Mouse (Mus musculus) ovary, adult 18-20 months (tissue): ENCODE results near the gene Lrrc17.
"Not testable (repeated sequence)": the region's sequence is repeated elsewhere in the genome, so short reads cannot be mapped to it uniquely, and the experiment has no call there.

Experiments
- DNase-seq: peaks from one replicate; pipeline ENCODE4 v3.0.0; 2022; ENCODE audit warnings: low spot score, mixed read lengths

Lrrc17 gene

DNA sequence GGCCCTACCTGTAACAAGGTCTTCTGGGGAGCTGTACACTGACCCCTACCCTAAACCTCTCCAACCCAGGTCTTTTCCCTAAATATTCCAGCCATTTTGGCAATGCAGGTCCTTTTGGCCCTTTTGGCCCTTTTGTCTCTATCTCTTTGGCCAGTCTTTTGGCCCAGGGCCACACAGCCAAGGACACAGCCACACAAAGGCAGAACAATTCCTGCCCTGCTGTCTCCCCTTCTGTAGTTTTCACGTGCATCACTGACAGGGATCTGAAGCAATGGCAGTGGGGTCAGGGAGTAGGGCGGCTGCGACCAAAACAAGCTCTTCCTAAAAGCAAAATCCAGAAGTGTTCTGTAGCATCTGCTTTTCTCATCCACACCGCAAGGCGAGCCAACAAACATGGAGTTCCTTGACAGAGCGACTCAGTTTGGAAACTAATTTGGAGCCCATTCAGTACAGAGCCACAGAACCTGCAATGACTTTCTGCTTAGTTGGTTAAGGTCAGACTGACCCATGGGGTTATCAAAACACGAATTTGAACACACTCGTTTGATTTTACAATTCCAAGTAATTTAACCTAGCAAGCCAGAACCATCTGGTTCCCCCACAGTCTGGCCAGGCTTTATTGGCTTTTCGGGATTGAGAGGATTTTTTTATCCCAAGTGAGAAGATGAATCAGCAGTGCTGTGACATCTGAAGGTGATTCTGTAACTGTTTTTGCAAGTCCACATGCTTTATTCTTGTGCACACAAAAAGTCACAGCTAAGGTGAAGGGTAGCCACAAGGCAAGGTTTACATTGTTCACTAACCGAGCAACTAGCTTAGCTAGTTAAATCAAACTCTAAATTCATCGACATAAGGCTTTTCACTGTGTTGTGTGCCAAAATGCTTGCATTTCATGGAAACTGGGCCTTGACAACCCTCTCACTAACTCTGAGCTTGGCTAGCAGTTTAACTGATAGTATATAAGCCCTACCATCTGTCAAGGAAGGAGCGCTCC, 65.2 kb downstream of the Lrrc17 start:
- DNase-seq: peak; percentile 10

DNA sequence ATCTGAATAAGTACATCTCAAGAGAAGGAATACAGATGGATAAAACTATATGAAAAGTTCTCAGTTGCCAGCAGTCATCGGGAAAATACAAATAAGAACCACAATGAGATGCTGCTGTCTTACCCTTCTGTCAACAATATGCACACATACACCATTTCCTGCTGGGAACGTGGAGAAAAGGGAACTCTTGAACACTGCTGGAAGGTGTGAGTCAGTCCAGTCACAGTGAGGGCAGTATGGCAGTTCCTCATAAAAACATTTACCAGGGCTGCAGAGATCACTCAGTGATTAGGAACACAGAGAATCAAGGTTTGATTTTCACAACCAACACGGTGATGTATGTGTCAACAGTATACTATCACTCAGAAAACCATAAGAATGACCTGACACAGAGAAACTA, 67.6 kb downstream of the Lrrc17 start:
- no peak for DNase-seq

DNA sequence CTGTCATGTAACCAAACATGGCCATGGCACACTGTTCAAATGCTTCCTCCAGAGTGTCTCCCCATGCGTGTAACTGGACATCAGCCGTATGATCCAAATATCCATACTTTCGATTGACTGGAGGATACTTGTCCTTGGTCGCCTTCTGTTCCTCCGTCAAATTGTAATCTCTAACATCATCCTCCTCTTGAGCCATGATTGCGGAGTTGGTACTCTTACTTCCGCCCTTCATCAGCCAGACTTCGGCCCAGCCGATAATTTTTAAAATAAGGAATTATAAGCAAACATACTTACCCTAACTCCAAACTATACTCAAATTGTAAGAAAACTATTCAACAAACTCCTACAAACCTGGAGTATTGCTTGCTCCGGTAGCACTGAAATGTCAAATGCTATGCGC, 70.9 kb downstream of the Lrrc17 start:
- DNase-seq: not testable (repeated sequence)

DNA sequence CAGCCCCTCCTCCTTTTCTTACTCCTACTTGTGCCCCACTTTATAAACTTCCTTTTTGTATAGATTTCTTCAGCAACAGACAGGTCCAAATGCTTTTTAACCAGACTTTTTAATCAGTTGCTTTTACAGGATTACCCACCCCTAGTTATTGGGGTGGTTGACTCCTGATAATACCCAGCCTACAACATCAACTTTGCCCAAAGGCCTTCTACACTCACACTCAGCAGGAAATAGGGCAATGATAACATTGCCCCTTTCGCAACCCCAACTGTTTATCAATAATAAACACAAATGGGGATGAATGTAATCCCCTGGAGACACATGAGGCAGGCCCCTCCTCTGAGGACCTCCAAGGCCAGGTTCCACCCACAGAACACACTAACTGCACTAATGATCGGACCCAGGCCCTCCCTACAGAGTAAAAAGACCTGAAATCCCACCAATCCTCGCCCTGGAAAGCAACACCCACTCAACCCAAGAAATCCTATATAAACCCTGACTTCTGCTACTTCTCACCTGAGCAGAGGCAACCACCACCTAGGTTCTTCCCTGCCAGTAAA, 73.2 kb downstream of the Lrrc17 start:
- DNase-seq: no peak
